Mouse (Mus musculus): ENCODE measurements at regions not wholly inside any gene's neighbourhood (a gene's known extent, or its start where the extent isn't known, plus 50 kb on each side); places are given as distances from the start of the nearest gene placed in this dataset.

DNA sequence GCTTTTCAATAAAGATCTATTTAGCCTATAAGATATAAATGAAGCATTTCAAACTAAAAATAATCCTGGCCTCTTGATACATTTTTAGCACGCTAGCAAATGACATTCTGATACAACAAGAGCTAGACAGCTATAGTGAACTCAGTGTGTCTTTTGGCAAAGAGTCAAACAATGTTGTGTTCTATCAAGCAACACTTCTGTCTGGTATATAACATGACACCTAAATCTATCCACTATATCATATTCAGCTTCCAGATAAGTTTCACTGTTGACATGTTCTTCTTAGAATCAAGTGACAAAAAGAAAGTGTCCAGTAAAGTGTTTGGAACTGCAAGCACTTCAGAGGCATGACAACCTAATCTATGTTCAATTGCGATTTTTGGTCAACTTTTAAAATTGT is 158.2 kb upstream of the Ptprk start:
- no peak for TF ChIP-seq CTCF (IDR thresholded peaks at IDR 0.05; ENCODE audit: low read depth)
- TF ChIP-seq EP300 (IDR thresholded peaks at IDR 0.05; ENCODE audit: low read depth): no peak
